Mouse (Mus musculus): ENCODE measurements at regions not wholly inside any gene's neighbourhood (a gene's known extent, or its start where the extent isn't known, plus 50 kb on each side); places are given as distances from the start of the nearest gene placed in this dataset.

GRCm38 (mm10) chr2:133430741-133431438 is 121.1 kb upstream of the Bmp2 start:
- no peaks in the 10 kb centered on the region for H3K79me2 ChIP-seq (ENCODE audit: control insufficient read depth, insufficient read depth)
- TF ChIP-seq USF1 (IDR thresholded peaks at IDR 0.05; ENCODE audit: low read depth) (no peak), CEBPB (IDR thresholded peaks at IDR 0.05; ENCODE audit: low read depth) (no peak), MAX (IDR thresholded peaks at IDR 0.05) (no peak)
- H3K4me3 ChIP-seq (ENCODE audit: insufficient read depth, poor library complexity, severe bottlenecking) = no peak overlapping the region
- H3ac ChIP-seq (ENCODE audit: control insufficient read depth, insufficient read length, low read depth) = no peak overlapping the region
- no peaks in the 10 kb centered on the region for H3K79me3 ChIP-seq (ENCODE audit: low read depth)
- no peaks in the 10 kb centered on the region for H3K27me3 ChIP-seq (ENCODE audit: control insufficient read depth, insufficient read depth, insufficient read length)
- no peaks in the 10 kb centered on the region for H3K36me3 ChIP-seq (ENCODE audit: control insufficient read depth, insufficient read depth)

DNA sequence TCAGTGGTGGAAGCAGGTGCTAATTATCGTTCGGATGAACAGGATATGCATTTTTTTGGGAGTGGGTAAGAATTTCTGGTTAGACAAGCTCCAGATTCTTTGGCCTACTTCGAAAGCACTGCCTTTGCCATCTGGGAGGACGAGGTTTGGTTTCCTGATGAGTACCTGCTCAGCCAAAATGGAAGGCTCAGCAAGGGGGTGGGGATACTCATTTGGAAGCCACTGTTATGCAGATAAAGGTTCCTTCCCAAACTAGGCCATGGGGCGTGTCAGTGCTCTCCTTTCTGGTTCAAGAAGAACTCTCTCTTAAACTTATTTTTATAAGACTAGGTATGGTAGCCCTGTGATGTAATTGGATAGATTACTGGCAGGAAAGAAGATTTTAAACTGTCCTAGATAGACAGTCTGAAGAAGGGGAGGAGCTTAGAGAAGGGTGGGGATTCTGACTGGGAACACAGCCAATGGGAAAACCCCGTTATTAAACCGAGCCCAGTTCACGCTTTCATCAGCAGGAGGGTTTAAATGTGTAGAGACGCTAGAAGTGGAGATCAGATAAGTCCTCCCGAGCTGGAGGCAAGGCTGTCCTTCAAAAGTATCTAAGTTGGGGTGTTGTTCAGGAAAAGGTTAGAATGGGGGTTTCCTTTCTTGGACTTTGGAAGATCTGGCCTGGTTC is 119.7 kb upstream of the Bmp2 start:
- H3K4me3 ChIP-seq (ENCODE audit: insufficient read depth, poor library complexity, severe bottlenecking) = no peak overlapping the region
- TF ChIP-seq MAX (IDR thresholded peaks at IDR 0.05) = no peak
- no peak for TF ChIP-seq CTCF (IDR thresholded peaks at IDR 0.05; ENCODE audit: control insufficient read depth, insufficient read depth, insufficient read length)
- no peak for TF ChIP-seq USF1 (IDR thresholded peaks at IDR 0.05; ENCODE audit: low read depth)
- TF ChIP-seq CEBPB (IDR thresholded peaks at IDR 0.05; ENCODE audit: low read depth) = no peak
- TF ChIP-seq MYOD1 (IDR thresholded peaks at IDR 0.05; ENCODE audit: control insufficient read depth, insufficient read length, low read depth) = no peak
- TF ChIP-seq FOSL1 (IDR thresholded peaks at IDR 0.05; ENCODE audit: insufficient read depth, low read length, poor library complexity, severe bottlenecking) = no peak
- TF ChIP-seq MYOG (IDR thresholded peaks at IDR 0.05; ENCODE audit: control insufficient read depth, extremely low read depth, insufficient read length) = no peak
- H3K27me3 ChIP-seq (ENCODE audit: control insufficient read depth, insufficient read depth, insufficient read length) = no peaks in the 10 kb centered on the region
- no peaks in the 10 kb centered on the region for H3K36me3 ChIP-seq (ENCODE audit: control insufficient read depth, insufficient read depth)
- no peaks in the 10 kb centered on the region for H3K79me2 ChIP-seq (ENCODE audit: control insufficient read depth, insufficient read depth)
- no peak overlapping the region for H3ac ChIP-seq (ENCODE audit: control insufficient read depth, insufficient read length, low read depth)
- H3K79me3 ChIP-seq (ENCODE audit: low read depth) = no peaks in the 10 kb centered on the region

DNA sequence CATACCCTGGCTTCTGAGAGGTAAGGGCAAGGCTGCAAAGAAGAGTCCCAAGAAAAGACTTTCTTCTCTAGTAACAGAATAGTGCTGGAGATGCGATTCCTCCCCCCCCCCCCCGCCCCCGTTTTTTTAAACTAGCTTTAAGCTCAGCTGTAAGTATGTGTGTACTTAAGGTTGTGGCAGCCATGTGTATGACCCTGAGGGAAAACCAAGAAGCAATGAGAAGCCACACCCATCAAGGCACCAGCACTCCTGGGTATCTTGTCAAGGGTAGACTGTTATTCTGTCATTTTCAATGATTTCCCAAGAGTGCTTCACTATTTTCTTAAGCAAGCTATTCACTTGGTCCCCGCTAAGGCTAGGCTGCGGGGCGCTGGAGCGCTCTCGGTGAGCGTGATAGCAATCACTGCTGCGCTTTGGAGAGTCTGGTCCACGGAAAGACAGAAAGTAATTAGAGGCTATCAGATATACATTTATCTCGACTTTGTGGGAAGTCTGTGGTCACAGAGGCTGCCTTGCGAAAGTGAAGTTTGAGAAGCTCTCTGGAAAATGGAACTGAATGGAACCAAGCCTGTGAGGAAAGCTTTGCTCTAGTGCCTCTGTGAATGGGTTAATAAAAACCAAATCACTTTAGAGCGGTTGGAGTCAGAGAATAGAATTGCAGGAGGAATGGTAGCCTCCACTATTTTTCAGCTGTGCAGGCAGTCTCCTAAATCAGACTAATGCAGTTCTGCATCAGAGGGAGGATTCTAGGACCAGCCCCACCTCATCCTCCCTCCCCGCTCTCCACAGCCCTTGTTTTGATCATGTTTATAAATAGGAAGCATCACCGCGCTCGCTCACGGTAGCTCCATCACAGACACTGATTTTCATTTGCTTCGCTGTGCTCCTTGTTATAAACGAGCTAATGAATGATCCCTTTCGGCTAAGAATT is 114.8 kb upstream of the Bmp2 start:
- Histone ChIP-seq H3K79me3 (ENCODE audit: low read depth) (no peaks in the 10 kb centered on the region), H3K4me3 (ENCODE audit: insufficient read depth, poor library complexity, severe bottlenecking) (no peak overlapping the region), H3K36me3 (ENCODE audit: control insufficient read depth, insufficient read depth) (no peaks in the 10 kb centered on the region), H3K79me2 (ENCODE audit: control insufficient read depth, insufficient read depth) (no peaks in the 10 kb centered on the region), H3K27me3 (ENCODE audit: control insufficient read depth, insufficient read depth, insufficient read length) (no peaks in the 10 kb centered on the region), H3ac (ENCODE audit: control insufficient read depth, insufficient read length, low read depth) (no peak overlapping the region)
- TF ChIP-seq CEBPB (IDR thresholded peaks at IDR 0.05; ENCODE audit: low read depth) (peak; percentile 49), MAX (IDR thresholded peaks at IDR 0.05) (no peak)

GRCm38 (mm10) chr2:133438018-133438417 is 113.9 kb upstream of the Bmp2 start:
- Histone ChIP-seq H3K79me2 (ENCODE audit: control insufficient read depth, insufficient read depth) (no peaks in the 10 kb centered on the region), H3K27me3 (ENCODE audit: control insufficient read depth, insufficient read depth, insufficient read length) (no peaks in the 10 kb centered on the region), H3K36me3 (ENCODE audit: control insufficient read depth, insufficient read depth) (no peaks in the 10 kb centered on the region), H3K4me3 (ENCODE audit: insufficient read depth, poor library complexity, severe bottlenecking) (no peak overlapping the region), H3ac (ENCODE audit: control insufficient read depth, insufficient read length, low read depth) (no peak overlapping the region), H3K79me3 (ENCODE audit: low read depth) (no peaks in the 10 kb centered on the region)
- TF ChIP-seq MYOG (IDR thresholded peaks at IDR 0.05; ENCODE audit: control insufficient read depth, extremely low read depth, insufficient read length) = no peak

GRCm38 (mm10) chr2:133443024-133443423 is 108.9 kb upstream of the Bmp2 start:
- Histone ChIP-seq H3K79me3 (ENCODE audit: low read depth) (no peaks in the 10 kb centered on the region), H3K36me3 (ENCODE audit: control insufficient read depth, insufficient read depth) (no peaks in the 10 kb centered on the region), H3K27me3 (ENCODE audit: control insufficient read depth, insufficient read depth, insufficient read length) (no peaks in the 10 kb centered on the region), H3K4me3 (ENCODE audit: insufficient read depth, poor library complexity, severe bottlenecking) (no peak overlapping the region), H3K79me2 (ENCODE audit: control insufficient read depth, insufficient read depth) (no peaks in the 10 kb centered on the region), H3ac (ENCODE audit: control insufficient read depth, insufficient read length, low read depth) (no peak overlapping the region)
- no peak for TF ChIP-seq MYOG (IDR thresholded peaks at IDR 0.05; ENCODE audit: control insufficient read depth, extremely low read depth, insufficient read length)
- no peak for TF ChIP-seq MAX (IDR thresholded peaks at IDR 0.05)
- TF ChIP-seq MYOD1 (IDR thresholded peaks at IDR 0.05; ENCODE audit: control insufficient read depth, insufficient read length, low read depth) = no peak
- TF ChIP-seq CEBPB (IDR thresholded peaks at IDR 0.05; ENCODE audit: low read depth) = no peak
- no peak for TF ChIP-seq USF1 (IDR thresholded peaks at IDR 0.05; ENCODE audit: low read depth)
- TF ChIP-seq FOSL1 (IDR thresholded peaks at IDR 0.05; ENCODE audit: insufficient read depth, low read length, poor library complexity, severe bottlenecking) = no peak
- TF ChIP-seq CTCF (IDR thresholded peaks at IDR 0.05; ENCODE audit: control insufficient read depth, insufficient read depth, insufficient read length) = no peak

DNA sequence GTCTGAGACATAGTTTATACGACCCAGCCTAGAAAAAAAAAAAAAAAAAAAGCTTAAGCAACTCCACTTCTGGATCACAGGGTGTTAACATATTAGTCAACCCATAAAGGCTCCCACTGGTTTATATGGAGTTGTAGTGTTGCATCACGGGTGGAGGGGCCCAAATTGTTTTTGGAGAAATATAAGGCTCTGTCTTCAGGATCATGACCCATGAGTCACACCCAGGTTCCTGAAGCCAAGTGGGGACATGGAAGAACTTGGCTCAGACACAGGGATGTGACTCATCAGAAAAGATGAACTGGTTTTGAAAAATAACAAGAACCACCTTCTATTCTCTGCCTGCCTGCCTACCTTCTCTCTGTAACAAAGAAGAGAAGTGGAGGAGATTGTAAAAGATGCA is 108.5 kb upstream of the Bmp2 start:
- no peak overlapping the region for H3K4me3 ChIP-seq (ENCODE audit: insufficient read depth, poor library complexity, severe bottlenecking)
- H3K79me2 ChIP-seq (ENCODE audit: control insufficient read depth, insufficient read depth) = no peaks in the 10 kb centered on the region
- no peaks in the 10 kb centered on the region for H3K79me3 ChIP-seq (ENCODE audit: low read depth)
- no peaks in the 10 kb centered on the region for H3K27me3 ChIP-seq (ENCODE audit: control insufficient read depth, insufficient read depth, insufficient read length)
- no peak overlapping the region for H3ac ChIP-seq (ENCODE audit: control insufficient read depth, insufficient read length, low read depth)
- no peaks in the 10 kb centered on the region for H3K36me3 ChIP-seq (ENCODE audit: control insufficient read depth, insufficient read depth)
- TF ChIP-seq MYOD1 (IDR thresholded peaks at IDR 0.05; ENCODE audit: control insufficient read depth, insufficient read length, low read depth) (no peak), CEBPB (IDR thresholded peaks at IDR 0.05; ENCODE audit: low read depth) (peak; percentile 84), FOSL1 (IDR thresholded peaks at IDR 0.05; ENCODE audit: insufficient read depth, low read length, poor library complexity, severe bottlenecking) (no peak), MYOG (IDR thresholded peaks at IDR 0.05; ENCODE audit: control insufficient read depth, extremely low read depth, insufficient read length) (no peak), CTCF (IDR thresholded peaks at IDR 0.05; ENCODE audit: control insufficient read depth, insufficient read depth, insufficient read length) (no peak), MAX (IDR thresholded peaks at IDR 0.05) (no peak), USF1 (IDR thresholded peaks at IDR 0.05; ENCODE audit: low read depth) (no peak)
